Mouse (Mus musculus): Measurements from ENCODE around the gene Lypd6.
A peak's percentile ranks its signal among the peaks of the same experiment; 100 is the strongest.

Lypd6 gene

DNA sequence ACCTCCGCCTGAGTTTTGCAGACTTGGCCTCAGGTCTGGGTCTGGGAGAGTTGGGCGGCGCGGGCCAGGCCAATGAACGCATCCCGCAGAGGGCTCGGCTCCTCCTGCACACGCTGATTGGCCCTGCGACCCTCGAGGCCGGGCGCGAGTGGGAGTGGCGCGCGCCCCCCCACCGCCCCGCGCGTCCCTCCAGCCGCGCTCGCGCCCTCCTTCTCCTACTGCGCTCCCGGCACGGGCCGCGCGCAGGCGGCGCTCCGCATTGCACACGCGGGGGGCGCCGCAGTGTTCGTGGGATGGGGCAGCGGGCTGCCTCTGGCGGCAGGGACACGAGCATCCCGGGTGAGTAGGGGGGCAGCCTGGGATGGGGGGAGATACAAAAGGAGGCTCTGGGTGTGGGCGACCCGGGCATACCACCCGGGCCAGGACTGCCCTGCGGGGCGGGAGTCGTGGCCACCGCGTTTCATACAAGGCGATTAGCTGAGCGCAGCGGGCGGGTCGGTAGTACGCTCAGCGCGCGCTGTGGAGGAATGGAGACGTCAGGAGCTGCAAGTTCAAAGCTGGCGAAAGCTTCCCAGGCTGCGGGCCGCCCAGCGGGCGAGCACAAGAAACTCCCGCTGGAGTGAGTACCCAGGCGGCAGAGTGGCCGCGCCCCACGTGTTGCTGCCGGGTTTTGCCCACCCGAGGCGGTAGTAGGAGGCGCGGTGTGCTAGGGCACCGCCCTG is at the start of gene Lypd6:
Lypd6 (plus strand) TSS at position 184 of the 722 bp plus-strand sequence.
- peak; percentile 68 for DNase-seq (ENCODE audit: low spot score)

DNA sequence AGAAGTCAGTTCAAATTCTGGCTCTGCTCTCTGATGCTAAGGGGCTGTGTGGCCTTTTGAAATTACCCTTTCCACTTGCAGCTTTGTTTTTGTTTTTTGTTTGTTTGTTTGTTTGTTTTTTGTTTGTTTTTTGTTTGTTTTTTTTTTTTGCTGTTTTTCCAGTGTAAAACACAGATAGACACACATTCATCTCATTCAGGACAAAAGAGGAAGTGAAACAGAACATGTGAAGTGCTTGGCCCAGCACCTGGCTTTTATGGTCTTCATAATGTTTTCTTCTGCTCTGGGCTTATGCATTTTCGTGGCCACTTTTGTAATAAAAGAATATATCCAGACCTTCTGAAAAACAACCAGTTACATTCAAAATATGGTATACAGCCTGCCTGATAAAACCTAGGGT is 46.8 kb upstream of the Lypd6 start:
- DNase-seq (ENCODE audit: low spot score) = no peak

DNA sequence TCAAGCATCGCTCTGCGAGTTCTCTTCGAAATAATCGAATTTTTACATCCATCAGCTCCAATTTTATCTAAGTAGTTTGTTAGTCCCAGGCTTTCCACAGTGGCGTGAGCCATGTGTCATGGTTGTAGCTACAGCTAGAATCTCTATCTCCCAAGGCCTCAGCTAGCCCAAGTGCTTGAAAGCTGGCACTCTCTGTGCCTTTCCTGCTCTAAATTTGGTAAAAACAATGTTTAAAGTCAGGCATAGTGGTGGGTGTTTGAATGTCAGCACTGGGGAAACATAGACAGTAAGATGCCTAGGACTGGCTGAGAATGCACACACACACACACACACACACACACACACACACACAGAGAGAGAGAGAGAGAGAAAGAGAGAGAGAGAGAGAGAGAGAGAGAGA is 40.7 kb upstream of the Lypd6 start:
- DNase-seq (ENCODE audit: low spot score) = no peak

DNA sequence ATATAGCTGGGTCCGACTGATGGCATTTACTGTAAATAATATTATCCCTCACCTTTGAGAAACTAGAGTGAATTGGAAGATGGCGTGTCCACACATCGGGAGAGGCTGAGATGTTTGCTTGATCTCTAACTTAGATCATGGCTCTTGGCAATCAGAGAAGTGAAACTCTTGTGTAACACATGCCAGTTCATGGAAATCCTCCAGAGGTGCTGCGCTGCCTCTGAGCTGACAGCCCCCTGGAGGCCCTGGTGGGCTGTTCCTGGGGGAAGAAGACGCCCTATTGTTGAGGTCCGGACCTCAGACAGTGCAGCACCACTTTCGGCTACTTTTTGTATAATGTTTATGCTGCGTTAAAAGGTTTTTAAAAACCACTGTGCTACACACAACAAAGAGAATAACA is 37.3 kb upstream of the Lypd6 start:
- no peak for DNase-seq (ENCODE audit: low spot score)

DNA sequence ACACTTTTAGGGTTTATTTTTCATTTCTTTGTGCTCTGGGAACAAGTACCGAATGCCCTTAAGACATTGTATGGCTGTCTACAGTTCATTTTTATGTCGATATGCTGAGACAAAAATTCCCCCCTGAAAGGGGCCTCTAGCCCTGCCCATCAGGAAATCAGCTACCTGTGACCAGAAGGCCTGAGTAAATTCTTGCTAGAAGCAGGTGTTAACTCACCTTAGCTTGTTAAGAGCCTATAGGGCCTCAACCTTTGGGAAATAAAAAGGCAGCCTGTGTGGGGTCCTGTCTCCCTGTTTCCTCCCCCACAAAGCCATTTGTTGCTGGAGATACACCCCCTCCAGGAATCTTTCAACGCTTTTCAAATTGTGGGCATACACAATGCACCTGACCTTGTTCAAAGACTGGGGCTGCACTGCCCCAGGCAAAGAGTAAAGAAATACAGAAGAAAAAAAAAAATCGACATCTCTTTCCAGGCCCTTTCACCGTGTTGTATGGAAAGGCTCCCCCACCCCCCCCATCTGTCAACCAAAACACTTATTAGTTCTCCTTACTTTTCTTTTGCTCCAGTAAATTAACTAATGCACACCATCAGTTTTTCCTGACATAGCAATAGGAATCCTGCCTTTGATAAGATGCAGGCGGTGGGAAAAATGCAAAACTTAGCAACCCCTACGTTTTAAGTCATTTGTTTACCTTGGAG is 21.9 kb upstream of the Lypd6 start:
- no peak for DNase-seq (ENCODE audit: low spot score)

DNA sequence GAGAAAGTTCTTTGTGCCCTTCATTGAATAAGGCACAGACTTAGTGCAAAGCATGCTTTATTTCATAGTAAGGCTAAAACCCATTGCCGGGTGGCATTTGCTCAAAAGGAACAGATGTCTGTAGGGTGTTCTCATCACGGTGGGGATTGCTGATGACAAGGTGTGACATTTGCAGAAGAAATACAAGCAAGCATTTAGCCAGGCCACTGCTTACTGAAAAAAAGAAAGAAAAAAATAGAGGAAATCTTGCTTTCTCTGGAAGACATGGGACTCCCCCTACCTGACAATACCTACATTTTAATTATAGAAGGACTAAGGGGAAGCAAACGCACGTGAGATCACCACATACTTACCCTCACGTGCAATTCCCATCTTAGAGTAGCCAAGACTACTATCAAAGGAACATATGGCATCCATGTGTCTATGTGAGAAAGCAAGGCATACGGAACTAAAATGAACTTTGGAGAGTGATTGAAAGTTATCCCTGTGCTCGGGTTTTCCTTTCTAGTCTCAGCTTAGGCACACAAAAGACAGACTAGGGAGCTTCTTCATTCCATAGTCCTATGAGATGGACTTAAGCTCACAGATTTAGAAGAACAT is 21.3 kb upstream of the Lypd6 start:
- DNase-seq (ENCODE audit: low spot score) = no peak

DNA sequence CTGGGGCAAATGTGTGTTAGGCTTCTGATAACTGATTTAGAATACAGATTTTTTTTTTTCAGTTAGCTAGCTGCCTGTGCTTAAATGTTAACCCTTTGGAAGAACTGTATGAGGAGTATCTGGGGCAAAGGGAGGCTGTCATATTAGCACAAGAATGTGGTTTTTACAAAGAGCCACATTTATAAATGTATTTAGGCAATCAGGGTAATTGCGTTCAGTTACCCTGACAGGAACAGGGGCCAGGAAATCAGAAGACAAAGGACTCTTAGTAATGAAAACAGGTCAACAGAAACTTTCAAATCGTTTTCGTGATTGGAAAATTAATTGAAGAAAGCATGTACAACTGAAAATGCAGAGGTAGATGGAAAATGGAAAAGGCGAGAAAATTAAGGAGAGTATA is 20.4 kb upstream of the Lypd6 start:
- DNase-seq (ENCODE audit: low spot score) = no peak

DNA sequence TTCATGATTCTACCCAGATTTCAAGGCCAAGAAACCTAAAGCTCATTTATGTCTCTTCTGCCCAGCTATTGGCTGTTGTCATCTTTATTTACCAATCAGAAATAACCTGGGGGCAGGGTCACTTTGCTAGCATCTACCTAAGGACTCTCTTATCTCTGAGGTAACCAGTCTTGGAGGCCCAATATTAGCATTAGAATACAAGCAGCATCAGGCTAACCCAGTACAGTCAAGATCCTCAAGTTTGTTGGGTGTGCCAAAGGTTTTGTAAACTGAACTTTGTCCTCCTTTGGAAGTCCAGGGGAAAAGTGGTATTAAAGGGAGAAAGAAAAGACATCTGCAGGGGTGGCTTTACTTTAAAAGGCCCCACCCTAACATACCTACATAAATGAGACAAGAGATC is 17.8 kb upstream of the Lypd6 start:
- no peak for DNase-seq (ENCODE audit: low spot score)

DNA sequence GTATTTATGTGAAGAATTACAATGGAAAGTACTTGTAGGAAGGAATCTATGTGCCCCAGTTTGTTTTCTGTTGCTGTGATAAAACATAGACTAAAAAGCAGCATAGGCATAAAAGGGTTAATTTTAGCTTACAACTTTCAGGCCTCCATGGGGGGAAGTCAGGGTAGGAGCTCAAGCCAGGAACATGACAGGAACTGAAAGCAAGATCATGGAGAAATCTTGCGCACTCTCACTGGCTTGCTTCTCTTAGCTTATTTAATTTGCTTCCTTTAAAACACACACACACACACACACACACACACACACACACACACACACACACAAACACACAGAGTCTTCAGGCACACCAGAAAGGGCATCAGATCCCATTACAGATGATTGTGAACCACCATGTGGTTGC is 12.3 kb upstream of the Lypd6 start:
- no peak for DNase-seq (ENCODE audit: low spot score)

DNA sequence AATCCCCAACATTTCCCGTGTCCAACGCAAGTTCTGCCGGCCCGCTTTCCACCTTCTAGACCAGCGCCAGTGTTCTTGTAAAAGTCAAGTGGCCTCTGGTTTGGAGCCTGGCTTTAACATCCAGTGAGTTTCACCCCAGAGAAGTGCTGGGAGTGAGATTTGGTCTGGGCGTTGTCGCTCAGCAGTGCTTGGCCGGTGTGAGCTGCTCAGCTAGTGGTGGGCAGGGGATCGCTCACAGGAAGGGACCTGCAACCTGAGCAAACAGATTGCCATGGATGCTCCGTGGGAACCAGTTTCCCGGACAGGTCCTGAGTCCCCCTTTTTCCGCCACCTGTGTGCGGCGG is 355 bp upstream of the Lypd6 start:
- no peak for DNase-seq (ENCODE audit: low spot score)

DNA sequence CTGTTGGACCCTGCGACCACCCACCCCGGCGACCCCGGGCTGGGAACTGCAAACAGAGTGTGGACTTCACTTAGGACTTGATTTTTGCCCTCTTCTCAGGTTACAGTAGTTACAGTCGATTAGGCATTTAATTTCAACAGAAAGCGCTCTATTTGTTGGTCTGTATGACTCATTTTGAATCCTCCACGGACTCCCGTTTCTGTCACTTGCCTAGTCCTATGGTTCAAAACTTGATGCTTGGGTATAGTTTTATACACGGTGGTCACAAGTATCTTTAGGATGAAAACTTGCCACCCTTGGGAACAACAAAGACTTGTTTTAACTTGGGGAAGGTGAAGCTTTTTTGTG is 713 bp downstream of the Lypd6 start:
- no peak for DNase-seq (ENCODE audit: low spot score)

DNA sequence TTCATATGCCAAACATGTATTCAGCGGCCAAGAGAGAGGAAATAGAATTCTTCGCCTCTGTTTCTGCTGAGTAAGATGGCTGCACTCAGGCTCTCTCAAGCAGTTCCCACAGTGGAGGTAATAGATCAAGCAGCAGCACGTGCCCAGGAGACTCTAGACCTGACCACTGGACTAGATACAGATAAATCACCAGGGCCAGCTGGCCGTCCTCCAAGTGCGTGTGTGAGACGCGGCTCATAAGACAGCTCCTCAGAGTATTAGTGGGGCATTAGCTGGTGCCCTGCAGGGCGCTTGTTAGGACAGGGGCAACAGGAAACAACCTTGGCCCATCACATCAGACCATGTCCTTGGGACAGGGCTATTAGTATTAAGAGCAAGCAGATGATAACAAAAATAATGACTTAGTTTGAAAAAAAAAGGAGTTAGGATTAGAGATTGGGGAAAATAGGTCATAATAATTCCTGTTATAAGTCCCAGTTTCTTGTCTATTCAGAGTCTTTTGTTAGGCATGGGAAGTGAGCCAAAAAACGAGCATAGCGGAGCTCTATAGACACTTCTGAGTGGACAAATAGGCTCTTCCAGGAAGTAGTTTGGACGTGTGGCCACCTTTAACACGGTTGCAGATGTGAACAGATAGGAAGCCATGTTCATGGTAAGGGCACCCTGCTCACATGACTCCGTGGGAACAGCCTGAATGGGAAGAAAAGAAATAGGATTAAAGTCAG is 3.5 kb downstream of the Lypd6 start:
- DNase-seq (ENCODE audit: low spot score) = no peak

DNA sequence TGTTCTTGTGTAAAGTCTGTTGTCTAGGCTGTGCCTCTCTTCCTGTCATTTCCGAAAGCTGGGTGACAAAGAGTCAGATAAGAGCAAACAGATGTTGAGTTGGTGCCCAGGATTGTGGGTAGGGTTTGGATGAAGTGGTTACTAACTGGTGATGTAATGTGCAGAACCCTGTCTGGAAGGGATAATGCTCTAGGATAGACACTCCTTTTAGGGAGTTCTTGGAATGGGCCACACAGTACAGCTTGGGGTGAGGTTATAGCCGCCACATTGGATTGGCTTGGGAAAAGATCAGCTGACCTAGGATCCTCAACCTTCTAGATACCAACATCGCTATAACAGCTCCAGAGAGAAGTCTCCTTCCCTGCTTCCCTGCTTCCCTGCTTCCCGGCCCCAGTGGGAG is 5.9 kb downstream of the Lypd6 start:
- no peak for DNase-seq (ENCODE audit: low spot score)

DNA sequence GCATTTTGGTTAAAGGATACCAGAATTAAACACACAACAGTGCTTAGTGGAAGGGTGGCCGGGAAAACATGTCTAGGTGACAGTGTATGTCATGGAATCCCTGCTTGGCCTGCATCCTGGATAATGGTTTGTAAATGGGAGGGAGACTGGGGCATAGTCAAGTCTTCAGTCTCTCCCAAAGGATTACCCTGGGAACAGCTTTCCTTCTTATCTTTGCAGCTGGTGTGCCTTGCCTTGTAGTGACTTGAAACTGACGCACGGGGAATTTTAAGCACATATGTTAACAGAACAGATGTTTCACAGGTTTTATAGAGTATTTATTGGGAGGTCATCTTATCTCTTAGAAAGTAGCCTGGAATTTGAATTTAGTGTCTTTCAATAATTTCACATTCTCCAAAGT is 18.5 kb downstream of the Lypd6 start:
- no peak for DNase-seq (ENCODE audit: low spot score)

DNA sequence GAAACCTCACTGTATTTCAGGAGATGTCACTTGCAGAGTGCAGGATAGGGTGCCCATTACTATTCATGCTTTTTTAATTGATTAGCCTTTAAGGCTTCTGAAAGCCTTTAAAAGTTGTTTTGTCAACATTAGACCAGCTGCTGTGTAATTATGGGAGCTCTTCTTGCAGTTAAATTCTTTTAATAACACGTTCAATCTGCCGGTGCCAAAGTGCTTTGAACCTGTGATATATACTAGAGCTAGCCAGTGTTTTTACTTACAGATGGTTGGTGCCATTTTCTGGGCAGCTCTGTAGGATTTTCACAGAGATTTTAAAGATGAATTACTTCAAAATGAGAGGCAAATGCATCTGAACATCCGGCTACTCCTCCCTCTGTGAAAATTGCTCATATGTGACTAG is 21.5 kb downstream of the Lypd6 start:
- no peak for DNase-seq (ENCODE audit: low spot score)

DNA sequence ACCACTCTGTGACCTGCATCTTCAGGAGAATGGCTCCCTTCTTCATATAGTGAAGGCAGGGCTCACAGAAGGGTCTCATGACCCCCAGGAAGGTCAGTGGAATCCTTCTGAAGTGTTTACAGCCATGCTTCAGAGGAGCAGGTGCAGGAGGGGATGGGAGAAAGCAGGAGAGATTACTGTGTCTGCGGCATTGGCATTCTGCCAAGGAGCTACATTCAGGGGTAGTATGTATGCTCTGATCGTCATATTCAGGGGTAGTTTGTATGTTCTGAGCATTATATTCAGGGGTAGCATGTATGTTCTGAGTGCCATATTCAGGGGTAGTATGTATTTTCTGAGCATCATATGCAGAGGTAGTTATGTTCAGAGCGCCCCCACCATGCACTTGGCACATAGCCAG is 30.1 kb downstream of the Lypd6 start:
- no peak for DNase-seq (ENCODE audit: low spot score)

DNA sequence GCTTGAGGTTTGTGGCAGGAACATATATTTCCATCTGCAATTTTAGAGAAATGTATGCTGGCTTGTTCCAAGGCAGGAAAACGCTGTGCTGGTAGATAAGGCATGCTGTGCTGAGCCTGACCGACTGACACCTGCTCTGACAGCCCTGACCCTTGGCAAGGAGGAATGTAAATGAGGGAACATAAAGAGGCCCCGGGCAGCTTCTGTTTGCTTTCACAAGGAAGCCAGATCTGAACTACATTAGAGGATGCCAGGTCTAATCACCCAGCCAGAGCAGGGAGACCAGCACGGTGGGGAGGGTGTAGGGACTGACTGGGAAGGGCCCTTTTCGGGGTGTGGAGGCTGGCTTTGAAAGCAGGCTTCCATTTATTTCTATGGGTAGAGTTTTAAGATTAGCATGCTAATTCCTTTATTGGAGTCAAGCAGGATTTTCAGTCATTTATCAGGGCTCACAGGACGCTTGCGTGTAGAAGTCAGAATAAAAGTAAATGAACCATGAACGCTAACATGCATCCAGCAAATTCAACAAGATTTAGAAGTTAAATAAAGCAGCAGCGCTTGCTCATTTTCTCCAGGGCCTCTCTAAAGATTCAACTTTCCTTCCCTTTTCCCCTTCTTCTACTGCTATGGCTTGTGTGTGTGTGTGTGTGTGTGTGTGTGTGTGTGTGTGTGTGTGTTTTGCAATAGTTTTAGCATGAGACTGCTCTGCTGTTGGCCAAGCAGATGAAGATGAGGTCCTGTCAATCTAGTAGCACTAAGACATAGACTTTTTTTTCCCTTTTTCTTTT is 34.3 kb downstream of the Lypd6 start:
- no peak for DNase-seq (ENCODE audit: low spot score)

DNA sequence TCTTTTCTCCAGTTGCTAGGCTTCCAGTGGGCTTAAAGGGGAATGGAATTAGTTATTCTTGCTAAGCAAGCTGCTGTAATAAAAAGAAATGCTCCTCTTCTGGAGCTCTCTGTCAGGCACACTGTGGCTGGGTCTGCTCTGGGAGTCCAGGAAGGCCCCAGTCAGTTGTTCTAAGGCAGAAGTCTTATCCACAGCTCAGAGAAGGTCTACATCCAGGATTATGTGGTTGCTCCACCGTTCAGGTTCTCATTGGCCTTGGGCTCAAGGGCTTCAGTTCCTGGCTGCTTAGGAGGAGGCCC is 34.9 kb downstream of the Lypd6 start:
- no peak for DNase-seq (ENCODE audit: low spot score)

DNA sequence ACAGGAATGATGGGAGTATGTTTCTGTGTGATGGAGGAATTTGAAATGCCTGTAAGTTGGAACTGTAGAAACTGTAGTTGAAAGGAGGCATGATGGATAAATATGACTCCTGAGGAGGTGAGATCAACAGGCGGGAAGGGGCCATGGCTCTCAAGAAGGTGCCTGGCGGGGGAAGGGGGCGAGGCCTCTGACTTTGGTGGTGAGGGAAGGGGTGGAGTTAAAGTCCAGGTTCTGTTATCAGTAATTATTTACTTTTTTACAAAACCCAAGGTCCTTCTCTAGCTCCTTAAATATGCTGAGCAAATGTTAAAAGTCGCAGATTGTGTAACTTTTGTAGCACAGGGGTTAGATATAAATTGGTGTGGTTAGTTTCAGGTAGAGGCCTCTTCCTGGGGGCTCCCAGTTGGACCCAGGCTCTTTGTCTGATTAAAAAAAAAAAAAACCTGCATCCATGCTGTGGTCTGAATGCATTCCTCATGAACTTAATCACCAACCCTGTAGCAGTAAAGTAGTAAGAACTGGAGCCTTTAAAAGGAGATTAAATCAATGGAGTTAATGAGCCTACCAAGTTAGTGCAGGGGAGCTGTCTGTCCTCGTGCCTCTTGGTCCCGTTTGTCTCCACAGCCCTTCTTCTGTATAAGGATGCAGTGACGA is 37.7 kb downstream of the Lypd6 start:
- DNase-seq (ENCODE audit: low spot score) = no peak

DNA sequence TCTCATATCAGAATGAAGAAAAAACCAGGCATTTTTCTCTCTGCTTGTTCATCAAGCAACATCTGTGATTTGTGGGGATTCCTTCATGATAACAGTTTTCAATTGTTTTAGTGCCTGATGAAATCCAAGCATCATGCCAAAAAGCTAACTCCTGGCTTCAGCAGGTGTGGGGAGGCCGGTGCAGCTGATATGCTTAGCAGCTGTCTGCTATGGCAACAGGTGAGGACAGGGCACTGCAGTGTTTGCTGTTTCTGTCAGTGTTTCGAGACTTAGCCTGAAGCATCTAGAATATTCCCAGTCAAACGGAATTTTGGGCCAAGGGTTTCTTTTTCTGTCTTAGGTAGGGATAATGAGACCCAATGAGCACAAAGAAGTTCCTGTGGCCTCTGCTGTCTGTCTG is 39.4 kb downstream of the Lypd6 start:
- no peak for DNase-seq (ENCODE audit: low spot score)

DNA sequence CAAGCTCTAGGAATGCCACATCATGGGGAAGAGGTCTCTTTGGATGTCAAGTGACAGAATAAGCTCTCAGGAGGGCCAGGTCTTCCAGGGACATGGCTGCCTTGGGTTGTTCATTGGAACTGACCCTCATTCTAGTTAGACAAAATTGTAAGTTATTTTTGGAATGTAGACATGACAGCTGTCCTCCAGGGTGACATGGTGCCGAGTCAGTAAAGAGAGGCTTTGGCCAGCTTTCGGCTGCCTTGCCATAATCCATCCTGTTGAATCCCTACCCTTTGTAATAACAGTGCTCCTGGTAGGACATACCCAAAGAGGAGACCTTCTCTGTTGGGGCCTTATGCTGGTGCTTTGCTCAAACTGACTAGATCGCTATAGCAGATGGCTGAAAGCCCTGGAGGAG is 39.8 kb downstream of the Lypd6 start:
- DNase-seq (ENCODE audit: low spot score) = no peak

DNA sequence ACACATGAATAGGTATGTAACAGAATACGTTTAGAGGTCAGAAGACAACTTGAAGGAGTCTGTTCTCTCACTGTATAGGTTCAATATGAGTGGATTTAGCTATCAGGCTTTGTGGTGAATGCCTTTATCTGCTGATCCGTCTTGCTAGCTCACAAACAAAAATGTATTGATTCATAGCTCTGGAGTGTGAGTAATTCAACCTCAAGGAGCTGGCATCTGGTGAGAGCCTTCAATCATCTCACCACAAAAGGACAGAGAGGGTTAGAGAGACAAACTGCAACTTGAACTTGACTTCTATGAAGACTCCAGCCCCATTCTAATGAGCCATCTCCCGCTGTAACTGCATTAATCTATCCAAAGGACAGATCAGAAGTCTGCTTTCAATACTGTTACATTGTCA is 40.6 kb downstream of the Lypd6 start:
- DNase-seq (ENCODE audit: low spot score) = no peak

Measured in ovary, adult 18-20 months (tissue).